Mouse (Mus musculus) adrenal gland, postnatal 25 days (tissue): Measurements from ENCODE around the gene Pip4k2a. TPM values are rescaled to one million over a fixed set of nuclear protein-coding genes. Genes with fewer than 3 reads are reported as not detected.

Source experiments
- DNase-seq: peaks from one replicate; pipeline ENCODE4 v3.0.0; 2021; ENCODE audit warnings: mixed read lengths
- total RNA-seq: library from RNA; stranded (reverse); gene quantifications from 2 replicates; pipeline ENCODE4 v1.2.3, GENCODE M21; 2021

Pip4k2a gene
- total RNA-seq, 1 experiment from 2014 or later = 40.0 TPM

GRCm38 (mm10) chr2:18923098-18923649 lies 74.8 kb downstream of the Pip4k2a start:
- DNase-seq = no peak

GRCm38 (mm10) chr2:18921570-18922180 lies 76.3 kb downstream of the Pip4k2a start:
- DNase-seq = no peak

GRCm38 (mm10) chr2:18920461-18920877 lies 77.5 kb downstream of the Pip4k2a start:
- no peak for DNase-seq

GRCm38 (mm10) chr2:18919797-18920354 lies 78.0 kb downstream of the Pip4k2a start:
- DNase-seq = no peak

GRCm38 (mm10) chr2:18917838-18918237 lies 80.1 kb downstream of the Pip4k2a start:
- DNase-seq = no peak

- no peak for DNase-seq
These were observed 80.6 kb downstream of the Pip4k2a start for GRCm38 (mm10) chr2:18917380-18917750.

- DNase-seq = peak; percentile 13
These were observed 81.1 kb downstream of the Pip4k2a start for GRCm38 (mm10) chr2:18916615-18917379.

- no peak for DNase-seq
These were observed 81.9 kb downstream of the Pip4k2a start for GRCm38 (mm10) chr2:18916042-18916407.

GRCm38 (mm10) chr2:18915372-18916041 lies 82.4 kb downstream of the Pip4k2a start:
- DNase-seq = no peak

GRCm38 (mm10) chr2:18914750-18915149 lies 83.2 kb downstream of the Pip4k2a start:
- no peak for DNase-seq

- DNase-seq = no peak
These were observed 84.3 kb downstream of the Pip4k2a start for GRCm38 (mm10) chr2:18913642-18914041.

- DNase-seq = no peak
These were observed 86.5 kb downstream of the Pip4k2a start for GRCm38 (mm10) chr2:18911251-18911934.

GRCm38 (mm10) chr2:18910209-18910608 lies 87.7 kb downstream of the Pip4k2a start:
- no peak for DNase-seq

- no peak for DNase-seq
These were observed 88.2 kb downstream of the Pip4k2a start for GRCm38 (mm10) chr2:18909713-18910112.

- no peak for DNase-seq
These were observed 90.7 kb downstream of the Pip4k2a start for GRCm38 (mm10) chr2:18907269-18907668.

GRCm38 (mm10) chr2:18906421-18907084 lies 91.4 kb downstream of the Pip4k2a start:
- no peak for DNase-seq

GRCm38 (mm10) chr2:18903301-18904068 lies 94.4 kb downstream of the Pip4k2a start:
- DNase-seq = no peak

- DNase-seq = no peak
These were observed 96.8 kb downstream of the Pip4k2a start for GRCm38 (mm10) chr2:18901133-18901532.

- no peak for DNase-seq
These were observed 97.3 kb downstream of the Pip4k2a start for GRCm38 (mm10) chr2:18900635-18901034.

- no peak for DNase-seq
These were observed 100.1 kb downstream of the Pip4k2a start for GRCm38 (mm10) chr2:18897742-18898256.
